Mouse (Mus musculus): Measurements from ENCODE around the gene Rln3.

The Rln3 gene

DNA sequence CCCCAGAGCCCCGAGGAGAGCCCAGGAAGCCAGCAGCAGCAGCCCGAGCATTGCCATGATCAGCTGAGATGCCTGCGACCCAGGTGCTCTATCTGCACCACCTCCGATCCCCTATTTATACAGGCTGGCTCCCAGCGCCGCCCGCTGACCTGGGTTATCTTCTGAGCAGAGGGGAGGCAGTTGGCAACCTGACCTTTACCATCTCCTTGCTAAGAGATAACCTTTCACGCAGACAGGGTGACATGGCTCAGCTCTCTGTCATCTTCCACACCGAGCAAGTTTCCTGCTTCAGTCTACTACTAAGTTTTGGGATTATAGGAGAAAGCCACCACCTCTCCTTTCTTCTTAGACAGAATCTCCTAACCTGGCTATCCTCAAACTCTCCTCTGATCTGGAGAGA, at the start of gene Rln3:
Gene Rln3, minus strand, starts transcription at position 101 of the 400 bp plus-strand sequence.
- no peak for DNase-seq (ENCODE audit: low spot score)

DNA sequence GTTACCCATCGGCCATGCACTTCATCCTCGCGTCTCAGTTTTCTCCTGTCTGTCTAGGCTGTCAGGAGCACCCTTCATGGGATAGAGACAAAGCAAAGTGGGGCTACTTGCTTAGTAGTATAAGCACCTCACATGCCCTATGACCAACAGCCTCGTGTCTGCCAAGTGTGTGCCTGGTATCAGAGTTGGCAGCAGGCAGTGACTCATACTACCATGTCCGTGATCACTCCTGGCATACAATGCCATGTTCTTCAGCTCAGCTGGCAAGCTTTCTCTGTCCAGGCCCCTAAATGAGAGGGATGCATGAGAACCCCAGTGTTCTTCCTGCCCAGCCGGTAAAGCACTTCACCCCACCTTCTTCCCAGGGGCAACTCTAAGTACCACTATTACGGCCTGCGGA, 45.8 kb upstream of the Rln3 start:
- DNase-seq (ENCODE audit: low spot score), result no peak

DNA sequence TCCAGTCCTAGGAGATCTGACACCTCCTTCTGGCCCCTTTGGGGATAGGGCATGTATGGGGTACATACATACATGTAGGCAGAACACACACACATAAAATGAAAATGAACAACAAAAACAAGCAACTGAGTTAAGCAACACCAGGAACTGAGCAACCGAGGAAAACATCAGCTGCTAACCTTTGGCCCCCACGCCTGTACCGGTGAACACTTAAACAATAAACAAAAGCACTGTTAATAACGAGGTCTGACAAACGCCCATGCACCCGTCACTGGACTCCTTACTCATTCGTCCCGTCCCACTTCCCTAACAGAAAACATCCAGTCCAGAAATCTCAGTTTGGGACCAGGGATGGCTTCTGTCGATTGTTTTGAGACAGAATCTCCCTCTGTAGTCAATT, 44.5 kb upstream of the Rln3 start:
- no peak for DNase-seq (ENCODE audit: low spot score)

DNA sequence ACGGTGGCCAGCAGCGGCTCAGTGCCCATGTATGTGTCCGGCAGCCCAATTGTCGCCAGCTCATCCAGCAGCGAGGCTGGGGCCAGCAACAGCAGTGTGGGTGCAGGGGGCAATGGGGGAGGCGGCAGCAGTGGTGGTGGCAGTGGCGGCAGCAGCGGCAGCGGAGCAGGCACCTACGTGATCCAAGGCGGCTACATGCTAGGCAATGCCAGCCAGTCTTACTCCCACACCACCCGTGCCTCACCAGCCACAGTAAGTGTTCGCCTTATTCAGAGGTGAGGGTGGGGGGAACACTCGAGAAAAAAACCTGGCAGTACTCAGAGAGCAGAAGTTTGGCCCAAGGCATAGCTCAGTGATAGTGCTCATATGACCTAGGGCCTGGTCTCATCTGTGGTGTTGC, 43.0 kb upstream of the Rln3 start:
- DNase-seq (ENCODE audit: low spot score), result no peak

DNA sequence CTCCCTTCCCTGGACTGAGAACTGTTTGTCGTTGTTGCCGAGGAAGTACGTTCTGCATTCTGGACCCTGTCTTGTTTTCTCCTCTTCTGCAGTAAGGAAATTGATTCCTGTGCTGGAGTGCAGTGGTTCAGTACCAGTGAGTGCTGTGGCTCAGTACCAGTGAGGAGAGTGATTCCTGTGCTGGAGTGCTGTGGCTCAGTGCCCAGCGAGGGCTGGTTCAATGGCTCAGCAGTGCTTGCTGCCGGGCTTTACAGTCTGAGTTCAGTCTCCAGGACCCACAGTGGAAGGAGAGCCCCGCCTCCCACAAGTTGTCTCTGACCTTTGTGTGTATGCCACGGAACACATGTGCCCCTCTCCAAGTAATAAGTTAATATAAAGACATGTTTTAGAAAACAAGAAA, 42.4 kb upstream of the Rln3 start:
- no peak for DNase-seq (ENCODE audit: low spot score)

DNA sequence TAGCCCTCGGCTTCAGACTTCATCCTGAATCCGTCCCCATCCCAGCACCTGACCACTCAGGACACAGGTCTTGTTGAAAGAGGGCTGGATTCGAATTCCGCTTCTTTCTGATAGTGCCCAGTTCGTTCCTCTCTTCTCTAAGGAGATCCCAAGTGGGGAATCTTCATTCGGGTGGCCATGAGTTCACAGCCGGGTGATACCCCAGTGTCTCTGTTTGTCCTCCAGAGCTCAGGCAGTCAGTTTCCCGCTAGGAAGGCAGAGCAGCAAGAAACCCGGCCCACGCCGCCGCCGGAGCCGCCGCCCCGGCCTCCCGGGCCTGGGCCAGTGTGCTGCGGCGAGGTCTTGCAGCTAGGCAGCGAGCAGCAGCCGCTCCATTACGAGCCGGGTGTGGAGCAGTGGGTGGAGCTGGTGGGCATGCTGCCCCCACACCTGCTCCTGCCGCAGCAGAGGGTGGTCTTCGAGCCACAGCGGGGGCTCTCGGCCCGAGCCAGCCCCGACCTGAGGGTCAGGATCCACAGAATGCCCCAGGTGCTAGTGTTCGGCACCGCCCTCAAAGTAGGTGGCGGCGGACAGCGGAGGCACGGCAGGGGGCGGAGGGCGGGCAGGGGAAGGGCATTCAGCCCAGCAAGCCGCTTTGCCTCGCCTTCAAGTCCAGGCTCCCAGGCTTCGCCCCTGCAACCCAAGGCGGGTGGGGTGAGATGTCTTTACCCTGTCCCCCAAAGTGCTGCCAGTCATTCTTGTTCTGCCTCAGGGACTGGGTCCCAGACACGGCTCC, 39.7 kb upstream of the Rln3 start:
- no peak for DNase-seq (ENCODE audit: low spot score)

DNA sequence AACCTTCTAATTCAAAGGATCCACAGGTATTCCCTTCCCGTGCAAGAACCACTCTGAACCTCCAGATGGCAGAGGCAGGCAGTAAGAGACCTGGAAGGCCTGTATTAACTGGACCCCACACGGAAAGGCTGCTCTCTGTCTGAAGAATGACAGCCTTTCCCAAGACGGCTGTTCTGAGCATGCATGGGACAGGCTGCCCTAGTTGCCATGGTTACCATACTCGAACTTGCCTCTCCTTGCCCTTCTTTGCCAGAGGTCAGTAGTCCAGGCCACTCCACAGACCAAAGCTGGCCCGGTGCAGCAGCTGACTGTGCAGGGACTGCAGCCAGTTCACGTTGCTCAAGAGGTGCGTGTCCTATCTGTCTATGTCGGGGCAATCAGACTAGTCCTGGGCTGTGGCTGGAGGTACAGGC, 39.0 kb upstream of the Rln3 start:
- no peak for DNase-seq (ENCODE audit: low spot score)

DNA sequence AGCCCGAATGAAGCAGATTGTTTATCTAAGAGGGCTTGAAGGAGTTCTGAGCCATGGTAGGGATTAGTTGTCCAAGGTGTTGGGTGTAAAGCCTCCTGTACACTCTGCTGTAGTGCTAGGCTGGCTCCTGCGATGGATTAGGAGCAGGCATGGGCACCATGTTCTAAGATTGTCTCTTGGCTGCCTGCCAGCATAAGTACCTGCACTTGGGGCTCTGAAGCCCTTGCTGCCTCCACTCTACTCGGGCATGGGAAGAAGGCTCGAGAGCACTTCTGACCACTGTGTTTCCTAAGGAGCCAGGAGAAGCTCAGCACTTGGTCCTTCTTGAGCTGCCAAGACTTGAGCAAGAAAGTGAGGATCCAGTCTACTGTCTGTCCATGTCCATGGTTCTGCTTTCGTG, 34.4 kb upstream of the Rln3 start:
- DNase-seq (ENCODE audit: low spot score), result no peak

DNA sequence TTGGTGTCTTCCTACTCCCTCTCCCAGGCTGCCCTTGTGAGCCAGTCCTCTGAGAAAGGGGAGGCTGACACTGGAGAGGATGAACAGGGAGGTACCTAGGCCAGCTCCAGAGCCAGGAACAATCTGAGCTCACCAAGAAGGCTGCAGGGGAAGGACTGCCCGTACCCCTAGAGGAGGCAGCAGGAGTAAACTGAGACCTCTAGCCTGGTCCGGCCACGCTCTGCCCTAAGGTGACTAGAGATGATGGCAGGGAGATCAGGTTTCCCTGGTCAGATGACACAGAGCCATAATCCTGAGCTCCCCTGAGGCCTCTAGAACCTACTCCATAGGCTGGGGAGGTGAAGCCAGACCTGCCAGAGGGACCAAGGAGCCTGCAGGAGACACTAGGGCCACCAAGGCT, 32.0 kb upstream of the Rln3 start:
- DNase-seq (ENCODE audit: low spot score), result no peak

DNA sequence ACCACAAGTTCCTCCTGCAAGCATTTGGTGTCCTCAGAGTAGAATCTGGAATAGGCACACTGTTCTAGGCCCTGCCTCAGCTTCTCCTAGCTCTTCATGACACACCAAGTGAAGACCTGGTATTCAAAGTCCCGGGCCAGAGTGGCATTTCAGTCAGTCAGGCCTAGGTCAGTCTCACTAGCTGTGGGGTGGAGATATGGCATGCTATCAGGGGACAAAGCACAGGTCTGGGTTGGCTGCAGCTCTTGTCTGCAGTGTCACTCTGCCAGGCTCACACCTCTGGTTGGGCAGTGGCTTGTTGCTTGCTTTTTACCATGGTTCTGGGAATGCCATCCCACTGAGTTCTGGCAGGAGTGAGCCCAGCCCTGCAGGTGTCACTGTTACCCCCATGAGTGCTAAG, 31.6 kb upstream of the Rln3 start:
- no peak for DNase-seq (ENCODE audit: low spot score)

DNA sequence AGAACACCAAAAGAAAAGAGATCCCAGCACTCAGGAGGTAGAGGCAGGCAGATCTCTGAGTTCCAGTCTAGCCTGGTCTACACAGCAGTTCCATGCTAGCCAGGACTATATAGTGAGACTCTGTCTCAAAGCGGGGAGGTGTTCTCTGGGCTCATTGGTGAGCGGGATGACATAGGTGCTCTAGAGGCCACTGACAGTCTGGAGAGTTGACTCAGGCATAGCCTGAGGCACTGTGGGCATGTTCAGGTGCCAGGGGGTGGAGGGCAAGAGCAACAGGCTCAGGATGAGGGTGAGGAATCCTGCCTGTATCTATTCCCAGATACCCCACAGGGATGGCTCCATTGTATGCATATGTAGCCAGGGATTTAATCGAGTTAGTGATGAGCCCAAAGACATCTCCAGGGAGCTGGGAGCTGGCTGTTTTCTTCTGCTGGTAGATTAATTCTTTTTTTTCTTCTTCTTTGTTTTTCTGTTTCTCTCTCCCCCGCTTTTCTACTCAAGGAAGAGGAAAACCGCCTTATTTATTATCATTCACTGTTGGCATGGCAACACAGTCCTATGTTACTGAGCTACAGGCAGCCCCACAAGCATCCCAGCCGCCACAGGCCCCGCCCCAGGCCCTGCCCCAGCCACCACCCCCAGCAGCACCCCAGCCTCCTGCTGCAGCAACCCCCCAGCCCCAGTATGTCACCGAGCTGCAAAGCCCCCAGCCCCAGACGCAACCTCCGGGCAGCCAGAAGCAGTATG, 28.6 kb upstream of the Rln3 start:
- DNase-seq (ENCODE audit: low spot score), result no peak

DNA sequence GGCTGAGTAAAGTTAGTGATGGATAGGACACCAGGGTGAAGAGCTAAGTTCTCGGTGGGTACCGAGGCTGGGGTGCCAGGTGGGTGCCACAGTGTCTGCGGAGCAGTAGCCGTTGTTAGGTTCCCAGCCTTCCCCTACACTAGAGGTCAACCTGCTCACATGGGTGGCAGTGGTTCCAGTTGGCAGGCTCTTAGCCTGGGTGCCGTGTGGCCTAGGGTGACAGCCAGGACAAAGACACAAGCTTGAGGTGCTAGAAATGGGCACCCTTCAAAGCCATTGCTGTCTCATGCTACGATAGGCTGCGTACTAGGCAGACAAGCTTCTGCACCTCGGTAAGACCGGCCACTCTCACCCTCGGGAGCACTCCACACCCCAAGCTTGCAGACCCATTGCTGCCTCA, 27.5 kb upstream of the Rln3 start:
- DNase-seq (ENCODE audit: low spot score), result no peak

DNA sequence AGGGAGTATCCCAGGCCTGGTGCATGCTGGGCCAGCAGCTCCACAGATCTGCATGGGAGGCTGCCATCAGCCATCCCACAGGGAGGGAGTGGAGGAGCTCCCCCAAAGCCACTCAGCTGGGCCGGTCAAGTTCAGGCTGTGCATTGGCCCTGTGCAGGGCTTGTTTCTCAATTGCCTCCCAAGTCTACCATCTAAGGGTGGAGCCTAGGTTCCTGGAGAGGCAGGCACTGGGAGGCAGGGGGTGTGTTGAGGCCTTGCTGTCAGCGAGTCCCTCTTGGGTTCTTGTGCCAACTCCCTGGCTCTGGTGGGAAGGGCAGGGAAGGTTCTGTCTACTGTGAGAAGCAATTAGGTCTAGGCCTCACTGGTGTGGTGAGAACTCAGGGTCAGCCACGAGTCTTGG, 27.1 kb upstream of the Rln3 start:
- no peak for DNase-seq (ENCODE audit: low spot score)

DNA sequence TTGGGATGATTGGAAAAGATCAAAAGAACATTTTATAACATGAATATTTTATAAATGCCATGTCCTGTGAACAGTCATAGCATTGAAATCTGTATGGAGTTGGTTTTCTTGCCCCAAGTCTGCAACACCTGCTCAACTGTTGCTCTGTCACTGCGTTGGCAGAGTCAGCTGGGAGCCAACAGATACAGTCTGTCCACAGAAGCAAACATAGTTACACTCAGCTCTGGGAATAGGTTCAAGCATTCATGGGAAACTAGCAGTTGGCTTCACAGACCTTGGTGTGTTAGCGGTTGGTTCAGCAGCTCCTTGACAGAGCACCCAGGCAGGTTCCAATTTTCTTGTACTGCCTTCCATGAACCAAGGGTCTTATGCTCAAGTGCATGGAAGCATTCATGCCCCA, 25.9 kb upstream of the Rln3 start:
- DNase-seq (ENCODE audit: low spot score), result no peak

DNA sequence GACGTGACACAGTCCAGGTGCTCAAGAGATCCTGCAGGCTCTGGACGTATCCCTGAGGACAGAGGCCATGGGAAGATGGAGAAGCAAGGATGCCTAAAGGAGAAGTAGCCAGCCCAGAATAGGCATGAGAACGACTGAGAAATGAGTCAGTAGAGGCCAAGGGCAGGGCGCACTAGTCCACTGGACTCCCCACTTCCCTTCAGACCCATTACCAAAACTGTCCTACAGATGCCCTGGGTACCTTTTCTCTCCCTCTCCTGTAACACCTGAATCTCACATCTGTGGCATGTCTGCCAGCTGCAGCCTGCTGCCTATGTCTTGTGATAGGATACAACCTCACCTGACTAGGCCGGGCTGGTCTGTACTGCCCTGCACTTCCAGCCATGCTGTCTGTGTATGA, 25.4 kb upstream of the Rln3 start:
- no peak for DNase-seq (ENCODE audit: low spot score)

DNA sequence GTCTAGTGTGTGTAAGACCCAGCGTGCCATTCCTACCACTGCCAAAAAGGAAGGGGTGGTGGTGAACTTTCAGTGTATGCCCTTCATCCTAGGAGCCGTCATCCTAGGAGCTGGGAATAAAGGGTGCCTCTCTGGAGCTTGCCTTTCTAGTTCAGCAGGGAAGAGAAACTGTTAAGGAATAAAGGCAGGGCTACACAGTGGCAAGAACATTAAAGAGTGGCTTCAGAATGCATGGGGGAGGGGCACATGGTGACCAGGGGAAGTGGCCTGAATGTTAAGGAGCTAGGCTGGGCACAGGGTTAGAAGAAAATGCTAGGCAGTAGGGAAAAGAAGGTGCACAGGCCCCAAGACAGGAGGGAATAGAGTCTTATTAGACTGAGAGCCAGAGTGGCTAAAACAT, 24.9 kb upstream of the Rln3 start:
- no peak for DNase-seq (ENCODE audit: low spot score)

DNA sequence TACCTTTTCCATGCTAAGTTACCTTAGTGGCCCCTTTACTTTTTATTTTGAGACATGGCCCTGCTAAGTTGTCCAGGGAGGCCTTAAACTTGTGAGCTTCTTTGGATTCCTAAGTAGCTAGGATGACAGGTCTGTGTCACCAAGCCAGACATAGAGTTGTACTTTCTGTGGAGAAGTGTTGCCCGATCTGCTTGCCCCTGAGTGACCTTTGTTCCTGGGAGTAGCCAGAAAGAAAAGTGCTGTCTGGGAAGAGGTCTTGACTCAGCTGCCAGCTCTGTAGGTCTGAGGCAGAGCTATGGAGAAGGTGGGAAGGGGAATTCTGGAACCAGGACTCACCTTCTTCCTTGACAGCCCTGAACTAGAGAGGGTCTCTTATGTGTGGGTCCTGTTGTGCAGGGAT, 24.4 kb upstream of the Rln3 start:
- no peak for DNase-seq (ENCODE audit: low spot score)

DNA sequence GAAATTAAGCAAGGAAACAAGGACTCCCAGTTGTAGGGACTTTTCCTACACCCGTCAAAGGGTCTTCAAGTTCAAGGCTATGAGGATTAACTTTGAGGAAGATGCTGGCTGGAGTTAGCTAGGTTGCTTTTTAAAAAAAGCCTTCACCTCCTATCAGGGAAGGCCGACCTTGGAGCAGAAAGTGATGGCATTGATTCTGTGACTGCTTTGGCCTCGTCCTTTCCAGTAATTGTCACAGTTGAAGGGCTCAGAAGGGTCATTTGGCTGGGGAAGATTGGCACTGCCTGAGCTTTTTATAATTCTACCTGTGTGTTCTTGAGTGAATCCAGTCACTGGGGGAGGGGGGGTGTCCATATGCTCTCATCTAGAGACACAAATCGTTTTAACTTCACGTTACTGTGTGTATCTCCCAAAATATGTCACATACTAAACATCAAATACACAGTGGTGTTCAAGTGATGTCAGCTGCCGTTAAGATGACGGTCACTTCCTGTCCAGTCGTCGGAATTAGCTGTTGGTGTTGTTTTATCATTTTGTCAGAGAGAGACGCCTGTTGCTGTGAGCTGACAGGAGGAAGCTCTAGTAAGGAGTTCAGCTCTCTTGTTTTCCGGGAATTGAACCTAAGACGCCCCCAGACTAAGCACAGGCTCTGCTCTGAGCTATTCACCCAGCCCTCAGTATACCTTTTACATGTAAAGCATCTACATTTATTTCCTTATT, 23.7 kb upstream of the Rln3 start:
- no peak for DNase-seq (ENCODE audit: low spot score)

DNA sequence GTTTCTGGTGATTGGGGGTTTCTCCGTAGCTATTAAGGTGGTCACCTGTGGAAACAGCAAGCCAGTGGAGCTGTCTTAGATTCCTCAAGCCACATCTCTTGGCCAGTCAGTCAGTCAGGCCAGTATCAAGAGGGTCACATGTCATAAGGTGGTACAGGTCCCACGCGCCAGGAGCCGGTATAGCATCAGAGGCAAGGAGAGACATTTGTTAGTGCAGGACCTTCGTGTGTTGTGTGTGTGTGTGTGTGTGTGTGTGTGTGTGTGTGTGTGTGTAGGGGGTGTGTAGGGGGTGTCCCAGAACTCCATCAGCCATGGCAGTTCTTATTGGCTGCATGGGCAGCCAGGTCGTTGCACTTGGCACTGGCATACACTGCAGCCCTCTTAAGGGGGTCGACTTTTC, 23.1 kb upstream of the Rln3 start:
- DNase-seq (ENCODE audit: low spot score), result no peak

DNA sequence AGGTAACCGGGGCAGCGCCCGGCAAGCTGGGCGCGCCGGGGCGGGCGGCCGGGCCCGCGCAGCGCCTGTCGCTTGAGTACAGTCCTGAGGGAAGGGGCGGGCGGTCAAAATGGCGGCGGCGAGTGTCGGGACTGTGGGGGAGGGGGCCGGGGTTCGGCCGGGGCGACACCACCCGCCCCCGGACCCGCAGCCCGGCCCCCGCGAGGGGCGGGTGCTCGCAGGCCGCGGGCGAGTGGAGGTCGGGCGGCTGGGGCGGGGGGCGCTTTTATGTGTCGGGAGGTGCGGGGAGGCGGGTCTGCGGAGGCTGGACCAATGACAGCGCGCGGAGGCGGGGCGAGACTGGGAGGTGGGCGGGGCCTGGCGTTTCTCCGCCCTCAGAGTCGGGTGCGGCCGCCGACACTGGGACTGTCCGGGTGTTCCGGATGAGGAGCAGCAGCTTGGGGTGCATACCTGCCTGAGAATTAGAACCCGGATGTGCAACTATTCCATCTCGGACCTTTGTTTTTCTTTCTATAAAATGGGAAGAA, 22.3 kb upstream of the Rln3 start:
- DNase-seq (ENCODE audit: low spot score), result peak; percentile 98

DNA sequence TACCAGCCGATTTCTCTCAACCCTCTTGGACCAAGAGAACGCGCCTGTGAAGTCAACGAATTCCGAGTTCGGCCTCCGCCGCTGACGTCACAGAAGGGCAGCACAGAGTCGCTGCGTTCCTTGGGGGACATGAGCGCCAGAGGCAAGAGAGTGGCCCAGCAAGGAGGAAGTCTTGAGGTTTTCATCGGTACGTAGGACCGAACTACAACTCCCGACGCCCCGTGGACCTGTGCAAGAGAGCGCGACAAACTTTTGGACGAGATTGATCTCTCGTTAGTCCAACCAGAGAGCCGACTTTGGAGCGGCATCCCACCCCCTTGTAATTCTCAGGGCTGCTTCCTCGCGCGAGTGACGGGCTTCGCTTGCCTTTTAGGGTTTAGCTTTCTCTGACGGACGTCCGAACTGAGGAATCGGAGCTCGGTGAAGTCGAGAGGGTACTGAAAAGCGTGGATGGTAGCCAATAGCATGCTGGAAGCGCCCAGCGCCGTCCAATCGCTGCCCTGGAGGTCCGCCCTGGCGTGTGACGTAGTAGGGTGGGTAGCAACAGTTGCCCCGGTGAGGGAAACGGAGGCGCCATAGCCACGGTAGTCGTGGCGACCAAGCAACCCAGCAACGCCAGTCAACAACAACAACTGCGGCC, 21.6 kb upstream of the Rln3 start, which contains the start of gene Rfx1:
Gene Rfx1, plus strand, starts transcription at position 544 of the 640 bp plus-strand sequence.
- peak; percentile 98 for DNase-seq (ENCODE audit: low spot score)

DNA sequence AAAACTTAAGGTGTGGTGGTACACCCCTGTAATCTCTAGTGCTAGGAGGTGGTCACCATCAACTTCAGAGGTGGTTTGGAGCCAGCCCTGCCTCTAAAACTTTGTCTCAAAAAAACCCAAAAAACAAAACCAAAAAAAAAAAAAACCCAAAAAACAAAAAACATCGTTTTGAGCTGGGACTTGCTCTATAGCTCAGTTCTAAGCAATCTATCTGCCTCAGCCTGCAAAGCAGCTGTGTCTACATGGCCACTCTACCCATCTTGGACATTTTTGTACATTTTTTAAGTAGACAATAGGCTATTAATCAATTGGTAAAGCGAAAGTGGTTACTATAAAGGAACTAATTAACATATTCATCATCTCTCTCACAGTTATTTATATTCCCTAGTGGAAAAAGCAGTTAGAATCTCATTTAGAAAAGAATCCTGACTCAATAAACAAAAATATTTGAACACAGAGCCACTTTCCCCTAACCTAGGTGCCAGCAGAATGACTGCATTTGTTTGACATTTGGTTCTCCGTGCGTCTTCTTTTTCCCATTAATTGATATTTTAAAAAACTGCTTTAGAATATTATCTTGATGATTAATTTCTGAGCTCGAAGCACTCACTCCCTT, 20.8 kb upstream of the Rln3 start:
- DNase-seq (ENCODE audit: low spot score), result no peak

All from urinary bladder, postnatal 25 days (tissue).